Mouse (Mus musculus): ENCODE measurements around the gene Slc51a. TPM values are rescaled to one million over a fixed set of nuclear protein-coding genes. Genes with fewer than 3 reads are reported as not detected.
"Not testable (repeated sequence)": the region's sequence is repeated elsewhere in the genome, so short reads cannot be mapped to it uniquely, and the experiment has no call there.

Slc51a gene
- polyA plus RNA-seq, 1 experiment from 2014 or later, result 0.18 TPM

GRCm38 (mm10) chr16:32457589-32458386 lies 29.9 kb downstream of the Slc51a start:
- ATAC-seq (ENCODE audit: low FRiP score, low read depth), result no peak
- no peaks in the 10 kb centered on the region for H3K27me3 ChIP-seq
- H3K36me3 ChIP-seq, result peaks cover 30% of the 10 kb centered on the region
- H3K4me3 ChIP-seq, result no peak overlapping the region
- no peak overlapping the region for H3K4me2 ChIP-seq (replicated peaks)
- H3K4me1 ChIP-seq, result no peaks in the 10 kb centered on the region
- H3K27ac ChIP-seq (replicated peaks), result no peak overlapping the region
- WGBS, result 69% methylated on average over 10 of the region's 10 CpGs
- no peaks in the 10 kb centered on the region for H3K9me3 ChIP-seq
- no peak overlapping the region for H3K9ac ChIP-seq (replicated peaks)

GRCm38 (mm10) chr16:32456761-32457160 lies 30.9 kb downstream of the Slc51a start:
- ATAC-seq (ENCODE audit: low FRiP score, low read depth), result no peak
- no peak overlapping the region for H3K9ac ChIP-seq (replicated peaks)
- no peaks in the 10 kb centered on the region for H3K9me3 ChIP-seq
- H3K4me1 ChIP-seq, result no peaks in the 10 kb centered on the region
- H3K4me2 ChIP-seq (replicated peaks), result no peak overlapping the region
- no peak overlapping the region for H3K27ac ChIP-seq (replicated peaks)
- no peak overlapping the region for H3K4me3 ChIP-seq
- peaks cover 37% of the 10 kb centered on the region for H3K36me3 ChIP-seq
- 91% methylated on average over 1 of the region's 1 CpGs for WGBS
- no peaks in the 10 kb centered on the region for H3K27me3 ChIP-seq

- H3K9ac ChIP-seq (replicated peaks), result no peak overlapping the region
- no peak for ATAC-seq (ENCODE audit: low FRiP score, low read depth)
- no peak overlapping the region for H3K27ac ChIP-seq (replicated peaks)
- H3K4me1 ChIP-seq, result no peaks in the 10 kb centered on the region
- no peaks in the 10 kb centered on the region for H3K27me3 ChIP-seq
- peaks cover 39% of the 10 kb centered on the region for H3K36me3 ChIP-seq
- H3K9me3 ChIP-seq, result no peaks in the 10 kb centered on the region
- no peak overlapping the region for H3K4me2 ChIP-seq (replicated peaks)
- no peak overlapping the region for H3K4me3 ChIP-seq
These were observed 31.6 kb downstream of the Slc51a start for GRCm38 (mm10) chr16:32456086-32456485.

- no peaks in the 10 kb centered on the region for H3K9me3 ChIP-seq
- H3K4me3 ChIP-seq, result no peak overlapping the region
- 89% methylated on average over 5 of the region's 5 CpGs for WGBS
- no peak overlapping the region for H3K9ac ChIP-seq (replicated peaks)
- no peak for ATAC-seq (ENCODE audit: low FRiP score, low read depth)
- no peak overlapping the region for H3K4me2 ChIP-seq (replicated peaks)
- peaks cover 37% of the 10 kb centered on the region for H3K36me3 ChIP-seq
- no peaks in the 10 kb centered on the region for H3K27me3 ChIP-seq
- no peak overlapping the region for H3K27ac ChIP-seq (replicated peaks)
- no peaks in the 10 kb centered on the region for H3K4me1 ChIP-seq
These were observed 33.0 kb downstream of the Slc51a start for GRCm38 (mm10) chr16:32454646-32455045.

GRCm38 (mm10) chr16:32453102-32453501 lies 34.6 kb downstream of the Slc51a start:
- Histone ChIP-seq H3K9me3 (no peaks in the 10 kb centered on the region), H3K4me2 (replicated peaks) (no peak overlapping the region), H3K36me3 (peaks cover 31% of the 10 kb centered on the region), H3K4me1 (no peaks in the 10 kb centered on the region), H3K27ac (replicated peaks) (no peak overlapping the region), H3K27me3 (no peaks in the 10 kb centered on the region), H3K9ac (replicated peaks) (no peak overlapping the region), H3K4me3 (no peak overlapping the region)
- no peak for ATAC-seq (ENCODE audit: low FRiP score, low read depth)
- 95% methylated on average over 8 of the region's 8 CpGs for WGBS

- no peaks in the 10 kb centered on the region for H3K4me1 ChIP-seq
- H3K4me2 ChIP-seq (replicated peaks), result no peak overlapping the region
- no peak overlapping the region for H3K27ac ChIP-seq (replicated peaks)
- no peak overlapping the region for H3K4me3 ChIP-seq
- H3K27me3 ChIP-seq, result no peaks in the 10 kb centered on the region
- peaks cover 19% of the 10 kb centered on the region for H3K36me3 ChIP-seq
- no peak overlapping the region for H3K9ac ChIP-seq (replicated peaks)
- no peak for ATAC-seq (ENCODE audit: low FRiP score, low read depth)
- no peaks in the 10 kb centered on the region for H3K9me3 ChIP-seq
- 95% methylated on average over 2 of the region's 2 CpGs for WGBS
These were observed 37.5 kb downstream of the Slc51a start for GRCm38 (mm10) chr16:32450133-32450532.

- Histone ChIP-seq H3K4me3 (no peak overlapping the region), H3K4me2 (replicated peaks) (no peak overlapping the region), H3K9ac (replicated peaks) (no peak overlapping the region), H3K36me3 (peaks cover 14% of the 10 kb centered on the region), H3K27ac (replicated peaks) (no peak overlapping the region), H3K27me3 (no peaks in the 10 kb centered on the region), H3K4me1 (no peaks in the 10 kb centered on the region), H3K9me3 (no peaks in the 10 kb centered on the region)
- WGBS, result 94% methylated on average over 3 of the region's 3 CpGs
- no peak for ATAC-seq (ENCODE audit: low FRiP score, low read depth)
These were observed 38.0 kb downstream of the Slc51a start for GRCm38 (mm10) chr16:32449665-32450064.

GRCm38 (mm10) chr16:32446563-32447138 lies 41.0 kb downstream of the Slc51a start:
- ATAC-seq (ENCODE audit: low FRiP score, low read depth), result no peak
- no peaks in the 10 kb centered on the region for H3K27me3 ChIP-seq
- WGBS, result 87% methylated on average over 2 of the region's 2 CpGs

GRCm38 (mm10) chr16:32445558-32445957 lies 42.1 kb downstream of the Slc51a start:
- no peak overlapping the region for H3K4me3 ChIP-seq
- H3K9ac ChIP-seq (replicated peaks), result no peak overlapping the region
- no peaks in the 10 kb centered on the region for H3K9me3 ChIP-seq
- no peak overlapping the region for H3K4me2 ChIP-seq (replicated peaks)
- no peaks in the 10 kb centered on the region for H3K27me3 ChIP-seq
- no peak for ATAC-seq (ENCODE audit: low FRiP score, low read depth)
- no peaks in the 10 kb centered on the region for H3K4me1 ChIP-seq
- no peak overlapping the region for H3K27ac ChIP-seq (replicated peaks)
- 96% methylated on average over 1 of the region's 1 CpGs for WGBS
- 0 out of 2 replicates have a peak, but pooled peaks cover 6% of the 10 kb centered on the region for H3K36me3 ChIP-seq

More at GRCm38 (mm10) chr16:32446563-32447138, 41.0 kb downstream of the Slc51a start:
- no peaks in the 10 kb centered on the region for H3K4me1 ChIP-seq
- no peak overlapping the region for H3K4me2 ChIP-seq (replicated peaks)
- no peaks in the 10 kb centered on the region for H3K9me3 ChIP-seq
- H3K4me3 ChIP-seq, result no peak overlapping the region
- no peak overlapping the region for H3K9ac ChIP-seq (replicated peaks)
- H3K27ac ChIP-seq (replicated peaks), result no peak overlapping the region
- H3K36me3 ChIP-seq, result peaks cover 3% of the 10 kb centered on the region; the same call in 1 of the 2 replicates

GRCm38 (mm10) chr16:32444615-32445014 lies 43.1 kb downstream of the Slc51a start:
- H3K4me2 ChIP-seq (replicated peaks); H3K4me3 ChIP-seq; H3K9me3 ChIP-seq; H3K36me3 ChIP-seq; ATAC-seq (ENCODE audit: low FRiP score, low read depth); H3K4me1 ChIP-seq; H3K27me3 ChIP-seq; H3K27ac ChIP-seq (replicated peaks); H3K9ac ChIP-seq (replicated peaks): not testable (repeated sequence)
- WGBS, result 93% methylated on average over 3 of the region's 3 CpGs

GRCm38 (mm10) chr16:32441432-32441831 lies 46.2 kb downstream of the Slc51a start:
- WGBS, result 93% methylated on average over 3 of the region's 3 CpGs
- no peak overlapping the region for H3K4me2 ChIP-seq (replicated peaks)
- H3K9me3 ChIP-seq, result no peaks in the 10 kb centered on the region
- H3K4me1 ChIP-seq, result no peaks in the 10 kb centered on the region
- no peak overlapping the region for H3K4me3 ChIP-seq
- no peak for ATAC-seq (ENCODE audit: low FRiP score, low read depth)
- H3K9ac ChIP-seq (replicated peaks), result no peak overlapping the region
- H3K36me3 ChIP-seq, result 0 out of 2 replicates have a peak, but pooled peaks cover 8% of the 10 kb centered on the region
- no peaks in the 10 kb centered on the region for H3K27me3 ChIP-seq
- no peak overlapping the region for H3K27ac ChIP-seq (replicated peaks)

- Histone ChIP-seq H3K27ac (replicated peaks) (no peak overlapping the region), H3K36me3 (0 out of 2 replicates have a peak, but pooled peaks cover 6% of the 10 kb centered on the region), H3K9ac (replicated peaks) (no peak overlapping the region), H3K4me2 (replicated peaks) (no peak overlapping the region), H3K4me1 (no peaks in the 10 kb centered on the region), H3K9me3 (no peaks in the 10 kb centered on the region), H3K4me3 (no peak overlapping the region), H3K27me3 (no peaks in the 10 kb centered on the region)
- no peak for ATAC-seq (ENCODE audit: low FRiP score, low read depth)
- WGBS, result 95% methylated on average over 1 of the region's 1 CpGs
These were observed 50.4 kb downstream of the Slc51a start for GRCm38 (mm10) chr16:32437266-32437665.

Data from midbrain, embryonic 12.5 days (tissue).